Mouse (Mus musculus) G1E-ER4 (cell line): ENCODE results near the gene Lypla2. TPM values are rescaled to one million over a fixed set of nuclear protein-coding genes. Genes with fewer than 3 reads are reported as not detected.

Source experiments
- GATA1 ChIP-seq: IDR thresholded peaks from one replicate; pipeline ENCODE4 v1.8.0; 2012; ENCODE audit warnings: low read length, inconsistent platforms
- polyA plus RNA-seq: library from polyadenylated mRNA; stranded (reverse); fragments of >175 nt; gene quantifications from 2 replicates; pipeline ENCODE4 v1.2.3, GENCODE M21; 2012

Gene Lypla2
- polyA plus RNA-seq, 1 experiment = 299 TPM

- TF ChIP-seq GATA1 = no peak
These were observed 36.9 kb downstream of the Lypla2 start for GRCm38 (mm10) chr4:135935502-135935901.

- peak; percentile 17 for TF ChIP-seq GATA1
These were observed 37.5 kb downstream of the Lypla2 start for GRCm38 (mm10) chr4:135934708-135935500.

GRCm38 (mm10) chr4:135931832-135932231, 40.6 kb downstream of the Lypla2 start:
- no peak for TF ChIP-seq GATA1

- TF ChIP-seq GATA1 = no peak
These were observed 42.2 kb downstream of the Lypla2 start for GRCm38 (mm10) chr4:135930239-135930638.

GRCm38 (mm10) chr4:135929828-135930227, 42.6 kb downstream of the Lypla2 start:
- no peak for TF ChIP-seq GATA1

- TF ChIP-seq GATA1 = no peak
These were observed 43.0 kb downstream of the Lypla2 start for GRCm38 (mm10) chr4:135929405-135929804.

GRCm38 (mm10) chr4:135928376-135928775, 44.0 kb downstream of the Lypla2 start:
- TF ChIP-seq GATA1 = no peak

- TF ChIP-seq GATA1 = no peak
These were observed 45.6 kb downstream of the Lypla2 start for GRCm38 (mm10) chr4:135926861-135927260.

- TF ChIP-seq GATA1 = no peak
These were observed 46.1 kb downstream of the Lypla2 start for GRCm38 (mm10) chr4:135926195-135926808.

- no peak for TF ChIP-seq GATA1
These were observed 47.1 kb downstream of the Lypla2 start for GRCm38 (mm10) chr4:135925341-135925740.

GRCm38 (mm10) chr4:135924418-135924817, 48.0 kb downstream of the Lypla2 start:
- no peak for TF ChIP-seq GATA1

- no peak for TF ChIP-seq GATA1
These were observed 50.2 kb downstream of the Lypla2 start for GRCm38 (mm10) chr4:135922190-135922589.

GRCm38 (mm10) chr4:135921257-135922120, 50.9 kb downstream of the Lypla2 start:
- TF ChIP-seq GATA1 = no peak

- TF ChIP-seq GATA1 = no peak
These were observed 51.9 kb downstream of the Lypla2 start, which contains the start of gene Fuca1 for GRCm38 (mm10) chr4:135920304-135921241. Gene Fuca1 (plus strand): TSS chr4:135920735.

- TF ChIP-seq GATA1 = no peak
These were observed 53.2 kb downstream of the Lypla2 start for GRCm38 (mm10) chr4:135919280-135919639.
